Comparison of ENCODE assay signal across 10 mouse cellular contexts in genomic region chr9:114650938-114651634, GRCm38 (mm10). TPM values are rescaled to one million over a fixed set of nuclear protein-coding genes. Genes with fewer than 3 reads are reported as not detected.
DNase-seq lines count a peak whose midpoint lies in the region; ATAC-seq and TF ChIP-seq lines count a peak whose summit lies in the region.
"Had no signal": no experiment of that assay in that cellular context is flagged by ENCODE, and none has a peak within 500 bp of the region (broad histone marks: within the 10 kb centered on the region; RNA-seq: fewer than 3 reads in every experiment).

No protein-coding gene starts in this region.

- 0 out of 2 replicates have a peak overlapping the region, but pooled peaks have one; percentile 31 for H3K4me2 ChIP-seq in heart, embryonic 11.5 days
- H3K4me2 ChIP-seq: neural tube, embryonic 12.5 days had no signal

- no peak for TF ChIP-seq EP300 in heart, adult 2 months (IDR thresholded peaks at IDR 0.05; ENCODE audit: insufficient read depth, low read depth, low read length)

- H3K36me3 ChIP-seq in heart, embryonic 11.5 days (ENCODE audit: control insufficient read depth, insufficient read depth, low read length): no peaks in the 10 kb centered on the region
- no peaks in the 10 kb centered on the region for H3K36me3 ChIP-seq in heart, adult 2 months (ENCODE audit: control insufficient read depth, insufficient read depth, low read length)
- H3K36me3 ChIP-seq in testis, adult 2 months (ENCODE audit: control insufficient read depth, insufficient read depth, low read length): no peaks in the 10 kb centered on the region
- H3K36me3 ChIP-seq: neural tube, embryonic 12.5 days had no signal

- H3K27me3 ChIP-seq in heart, embryonic 11.5 days (ENCODE audit: control insufficient read depth, insufficient read depth, low read length): no peaks in the 10 kb centered on the region
- H3K27me3 ChIP-seq in heart, adult 2 months (ENCODE audit: control insufficient read depth, insufficient read depth, low read length): no peaks in the 10 kb centered on the region
- H3K27me3 ChIP-seq in testis, adult 2 months (ENCODE audit: control insufficient read depth, insufficient read depth, low read length): no peaks in the 10 kb centered on the region
- H3K27me3 ChIP-seq: neural tube, embryonic 12.5 days had no signal

- H3K79me2 ChIP-seq in heart, adult 2 months (replicated peaks; ENCODE audit: control insufficient read depth, insufficient read depth, low read length): no peaks in the 10 kb centered on the region

- H3K27ac ChIP-seq in heart, embryonic 11.5 days (ENCODE audit: low read depth, low read length): no peak overlapping the region
- no peak overlapping the region for H3K27ac ChIP-seq in heart, adult 2 months
- H3K27ac ChIP-seq in testis, adult 2 months (ENCODE audit: control insufficient read depth, insufficient read depth, low read depth, low read length): no peak overlapping the region
- H3K27ac ChIP-seq: neural tube, embryonic 12.5 days had no signal

- no peak overlapping the region for H3K9ac ChIP-seq in heart, embryonic 11.5 days (ENCODE audit: low read depth, low read length)
- H3K9ac ChIP-seq in heart, adult 2 months (ENCODE audit: low read depth, low read length): no peak overlapping the region
- H3K9ac ChIP-seq: neural tube, embryonic 12.5 days had no signal

- no peak for ATAC-seq in heart, embryonic 11.5 days (replicated peaks; ENCODE audit: insufficient number of reproducible peaks, low FRiP score, low TSS enrichment)
- peak; percentile 91 for ATAC-seq in granulocyte monocyte progenitor cell, adult 5-6 weeks (replicated peaks; ENCODE audit: poor library complexity, severe bottlenecking)
- peak; percentile 70; the same call in 1 of the 2 replicates for ATAC-seq in monocyte, adult 5-6 weeks (replicated peaks; ENCODE audit: insufficient number of reproducible peaks, low FRiP score, low TSS enrichment, poor library complexity, severe bottlenecking)

- intact Hi-C loops in heart, adult 2 months (cut with DNase I): no loop called here
- intact Hi-C loops in left cerebral cortex, postnatal 10 days (cut with DNase I): no loop called here

- no peak for TF ChIP-seq CTCF in heart, adult 2 months (IDR thresholded peaks at IDR 0.05)
- no peak for TF ChIP-seq CTCF in testis, adult 2 months (IDR thresholded peaks at IDR 0.05; ENCODE audit: control insufficient read depth, insufficient read depth, insufficient replicate concordance, low read depth, low read length)

- no peak overlapping the region for H3K4me3 ChIP-seq in heart, embryonic 11.5 days (ENCODE audit: low read depth, low read length)
- H3K4me3 ChIP-seq in heart, adult 2 months: no peak overlapping the region
- peak overlapping the region; percentile 44 for H3K4me3 ChIP-seq in testis, adult 2 months (ENCODE audit: control insufficient read depth, low read depth, low read length)
- H3K4me3 ChIP-seq: neural tube, embryonic 12.5 days had no signal

- 52% methylated on average over 21 of the region's 21 CpGs for WGBS in heart, embryonic 11.5 days (ENCODE audit: insufficient replicate concordance)
- WGBS in heart, adult 2 months: 52% methylated on average over 21 of the region's 21 CpGs

- TF ChIP-seq POLR2A in heart, adult 2 months (IDR thresholded peaks at IDR 0.05; ENCODE audit: insufficient read depth, low read depth, low read length): no peak
- TF ChIP-seq POLR2A in testis, adult 2 months (IDR thresholded peaks at IDR 0.05; ENCODE audit: control insufficient read depth, low read depth, low read length): no peak

- no peaks in the 10 kb centered on the region for H3K9me3 ChIP-seq in heart, embryonic 11.5 days (replicated peaks; ENCODE audit: control insufficient read depth, low read length)
- H3K9me3 ChIP-seq: neural tube, embryonic 12.5 days had no signal

- no peaks in the 10 kb centered on the region for H3K4me1 ChIP-seq in heart, embryonic 11.5 days (ENCODE audit: control insufficient read depth, insufficient read depth, low read length)
- H3K4me1 ChIP-seq in heart, adult 2 months (ENCODE audit: control insufficient read depth, insufficient read depth, low read length): no peaks in the 10 kb centered on the region
- H3K4me1 ChIP-seq in testis, adult 2 months (ENCODE audit: control insufficient read depth, insufficient read depth, low read length): 0 out of 2 replicates have a peak, but pooled peaks cover 2% of the 10 kb centered on the region
- H3K4me1 ChIP-seq: neural tube, embryonic 12.5 days had no signal

- no peak for DNase-seq in heart, adult 2 months
- no peak for DNase-seq in testis, postnatal 10 days (ENCODE audit: low spot score)
- DNase-seq in left cerebral cortex, postnatal 10 days (ENCODE audit: extremely low spot score in 1 of 2, low spot score in 2 of 2): no peak
- DNase-seq in cerebellum, adult 18-20 months: no peak
- DNase-seq: right cerebral cortex, postnatal 25 days had no signal

RNA-seq across cellular contexts. Expression of gene Cnot10, which starts 11.1 kb away (rescaled TPM):
- 37.5 and 40.8 TPM in 2 replicates for polyA plus RNA-seq in heart, embryonic 11.5 days (2014; fragmentation: Nextera tagmentation; extraction: Ambion mirVana)
- total RNA-seq in heart, adult 2 months (2021): 10 to 100 TPM; 22.5 to 23.5 TPM
- polyA plus RNA-seq in heart, adult 2 months (2012; rRNA removed): 16.8 and 26.2 TPM in 2 replicates
- polyA plus RNA-seq in testis, adult 2 months (2012; rRNA removed): 37.6 and 40.1 TPM in 2 replicates
- 36.6 and 48.7 TPM in 2 replicates for total RNA-seq in granulocyte monocyte progenitor cell, adult 5-6 weeks (2014; fragmentation: Nextera tagmentation)
- 55.7 and 60.1 TPM in 2 replicates for total RNA-seq in granulocyte monocyte progenitor cell, adult 5-6 weeks (2017)
- total RNA-seq in monocyte, adult 5-6 weeks (2017): 32.0 to 44.8 TPM (median 42.1 TPM) in 3 replicates
- total RNA-seq in left cerebral cortex, postnatal 10 days (2021): 10 to 100 TPM; 50.8 to 52.2 TPM

RNA-seq across cellular contexts. Expression of gene Dync1li1, which starts 37.5 kb away (rescaled TPM):
- polyA plus RNA-seq in heart, embryonic 11.5 days (2014; fragmentation: Nextera tagmentation; extraction: Ambion mirVana): 66.9 and 76.1 TPM in 2 replicates
- total RNA-seq in heart, adult 2 months (2021): 10 to 100 TPM; 64.3 to 68.2 TPM
- 22.4 and 32.6 TPM in 2 replicates for polyA plus RNA-seq in heart, adult 2 months (2012; rRNA removed)
- 3.8 and 4.7 TPM in 2 replicates for polyA plus RNA-seq in testis, adult 2 months (2012; rRNA removed)
- 23.6 and 32.6 TPM in 2 replicates for total RNA-seq in granulocyte monocyte progenitor cell, adult 5-6 weeks (2014; fragmentation: Nextera tagmentation)
- total RNA-seq in granulocyte monocyte progenitor cell, adult 5-6 weeks (2017): 44.0 and 45.1 TPM in 2 replicates
- total RNA-seq in monocyte, adult 5-6 weeks (2017): 66.7 to 93.5 TPM (median 91.6 TPM) in 3 replicates
- total RNA-seq in left cerebral cortex, postnatal 10 days (2021): 100 to 1,000 TPM; 110 to 118 TPM
